Mouse (Mus musculus) megakaryocyte, embryonic 14.5 days (primary cell): ENCODE measurements around the gene Cdca5.

Experiments
- FLI1 ChIP-seq: IDR thresholded peaks from 2 replicates; pipeline ENCODE4 v1.6.1; 2012; ENCODE audit warnings: low read length, inconsistent platforms, mixed read lengths
- GATA1 ChIP-seq: IDR thresholded peaks from 3 replicates; pipeline ENCODE4 v1.6.1; 2012; ENCODE audit warnings: mixed read lengths, low read length, inconsistent platforms, borderline replicate concordance

DNA sequence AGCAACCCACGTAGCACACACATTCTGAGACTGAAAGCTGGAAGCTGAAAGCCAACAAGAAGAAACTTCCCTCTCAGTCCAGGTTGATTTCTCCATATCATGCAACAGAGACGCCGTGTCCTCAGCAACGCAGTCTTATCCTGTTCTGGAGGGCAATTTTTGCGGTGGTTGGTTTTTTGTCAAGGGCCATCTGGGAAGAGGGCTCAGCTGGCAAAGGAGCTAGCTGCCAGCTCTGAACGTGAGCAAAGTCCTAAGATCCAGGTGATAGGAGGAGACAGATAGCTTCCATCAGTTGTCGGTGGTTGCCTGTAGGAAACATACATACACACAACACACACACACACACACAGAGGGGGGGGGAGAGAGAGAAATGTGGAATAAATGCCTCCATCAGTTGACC is 46.5 kb upstream of the Cdca5 start:
- no peak for TF ChIP-seq GATA1
- no peak for TF ChIP-seq FLI1
